Mouse (Mus musculus) embryonic facial prominence, embryonic 12.5 days (tissue): ENCODE measurements at regions not wholly inside any gene's neighbourhood (a gene's known extent, or its start where the extent isn't known, plus 50 kb on each side); places are given as distances from the start of the nearest gene placed in this dataset.
A peak's percentile ranks its signal among the peaks of the same experiment; 100 is the strongest.

ENCODE experiments used
- ATAC-seq: fragments of 200-750 bp; cut with Nextera tagmentation; 2 replicates; pipeline ENCODE4 v1.8.0; 2017; ENCODE audit not compliant: insufficient number of reproducible peaks, insufficient read depth, low FRiP score, low TSS enrichment
- H3K27ac ChIP-seq: fragments of 300-500 bp; sonication (generic); 2 replicates; pipeline ENCODE4 v1.5.1; 2016; ENCODE audit warnings: mild to moderate bottlenecking
- H3K27me3 ChIP-seq: fragments of 300-500 bp; sonication (generic); 2 replicates; pipeline ENCODE4 v1.6.1; 2016; ENCODE audit warnings: mild to moderate bottlenecking, moderate library complexity
- H3K36me3 ChIP-seq: fragments of 300-500 bp; sonication (generic); 2 replicates; pipeline ENCODE4 v1.6.1; 2016; ENCODE audit warnings: mild to moderate bottlenecking
- H3K4me1 ChIP-seq: fragments of 300-500 bp; sonication (generic); 2 replicates; pipeline ENCODE4 v1.6.1; 2016
- H3K4me2 ChIP-seq: fragments of 300-500 bp; sonication (generic); replicated peaks from 2 replicates; pipeline ENCODE4 v1.6.1; 2016; ENCODE audit warnings: mild to moderate bottlenecking, moderate library complexity
- H3K4me3 ChIP-seq: fragments of 300-500 bp; sonication (generic); 2 replicates; pipeline ENCODE4 v1.5.1; 2016; ENCODE audit warnings: mild to moderate bottlenecking
- H3K9ac ChIP-seq: fragments of 300-500 bp; sonication (generic); 2 replicates; pipeline ENCODE4 v1.6.1; 2016; ENCODE audit warnings: mild to moderate bottlenecking, moderate library complexity
- H3K9me3 ChIP-seq: fragments of 300-500 bp; sonication (generic); 2 replicates; pipeline ENCODE4 v1.6.1; 2016; ENCODE audit warnings: mild to moderate bottlenecking, moderate library complexity
- WGBS: fragments of 180-500 bp; shearing (Covaris S2); methylation state at CpG from one replicate; pipeline ENCODE4 v1.1.7; 2016; 5-methylcytosine and 5-hydroxymethylcytosine counted together

DNA sequence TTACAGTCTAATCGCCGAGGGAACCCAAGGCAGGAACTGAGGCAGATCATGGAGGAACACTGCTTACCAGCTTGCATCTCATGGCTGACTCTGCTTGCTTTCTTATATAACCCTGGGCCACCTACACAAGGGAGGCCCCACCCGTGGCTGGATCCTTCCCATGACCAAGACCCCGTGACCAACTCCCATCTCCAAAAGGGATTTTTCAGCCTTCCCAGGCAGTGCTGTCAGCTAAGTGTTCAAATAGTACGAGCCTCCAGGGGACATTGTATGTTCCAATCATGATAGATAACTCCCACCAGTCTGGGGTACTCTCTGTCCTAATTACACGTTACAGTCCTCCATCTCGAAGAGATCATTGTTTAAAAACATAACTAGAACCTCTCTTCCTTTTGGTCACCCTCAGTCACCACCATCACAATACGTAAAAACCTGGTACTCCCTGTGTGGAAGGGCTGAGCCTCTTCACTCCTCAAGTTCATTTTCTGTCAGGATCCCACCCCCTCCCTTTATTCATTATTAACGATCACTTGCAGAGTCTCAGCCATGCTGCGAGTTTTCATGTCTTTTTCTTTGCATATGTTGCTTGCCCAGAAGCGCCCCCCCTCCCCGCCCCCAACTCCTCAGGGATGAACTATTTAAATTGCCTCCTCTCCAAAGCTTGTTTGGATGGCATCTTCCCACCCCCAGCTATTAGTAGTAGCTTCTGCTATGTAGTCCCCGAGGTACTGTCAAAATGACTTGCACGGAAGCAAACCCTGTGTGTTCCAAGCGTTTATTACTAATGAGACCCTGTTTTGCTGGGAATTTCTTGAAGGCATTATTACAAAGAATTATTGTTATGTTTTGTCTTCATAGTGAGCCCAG lies 406.2 kb upstream of the Mmadhc start:
- no peaks in the 10 kb centered on the region for H3K9me3 ChIP-seq
- no peak overlapping the region for H3K9ac ChIP-seq
- H3K4me3 ChIP-seq, result no peak overlapping the region
- WGBS, result 74% methylated on average over 15 of the region's 15 CpGs
- no peak overlapping the region for H3K4me2 ChIP-seq
- ATAC-seq, result no peak
- H3K36me3 ChIP-seq, result no peaks in the 10 kb centered on the region
- no peaks in the 10 kb centered on the region for H3K27me3 ChIP-seq
- no peak overlapping the region for H3K27ac ChIP-seq
- H3K4me1 ChIP-seq, result peaks cover 21% of the 10 kb centered on the region

DNA sequence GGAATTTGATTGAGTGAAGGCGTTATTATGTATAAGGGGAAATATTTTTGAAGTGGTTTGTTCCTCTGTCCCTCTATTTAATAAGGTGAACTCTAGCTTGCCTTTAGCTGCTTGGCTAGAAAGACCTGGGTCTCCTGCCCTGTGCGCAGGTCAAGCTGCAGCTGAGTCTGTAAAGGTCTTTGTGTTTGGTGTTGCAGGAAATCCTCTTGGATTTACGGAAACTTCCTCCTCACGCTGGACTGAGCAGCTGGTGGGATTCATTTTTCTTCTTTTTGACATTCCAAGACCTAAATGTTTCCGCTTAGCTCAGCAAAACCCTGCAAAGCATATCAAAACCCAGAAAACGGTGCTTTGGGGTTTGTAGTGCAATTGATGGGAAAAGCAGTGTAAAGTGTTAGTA lies 402.2 kb upstream of the Mmadhc start:
- Histone ChIP-seq H3K27ac (0 out of 2 replicates have a peak overlapping the region, but pooled peaks have one; percentile 20), H3K27me3 (no peaks in the 10 kb centered on the region), H3K9me3 (no peaks in the 10 kb centered on the region), H3K36me3 (no peaks in the 10 kb centered on the region), H3K4me2 (no peak overlapping the region), H3K4me3 (no peak overlapping the region), H3K9ac (no peak overlapping the region), H3K4me1 (peaks cover 7% of the 10 kb centered on the region; the same call in 1 of the 2 replicates)
- no peak for ATAC-seq
- WGBS, result 58% methylated on average over 6 of the region's 6 CpGs

DNA sequence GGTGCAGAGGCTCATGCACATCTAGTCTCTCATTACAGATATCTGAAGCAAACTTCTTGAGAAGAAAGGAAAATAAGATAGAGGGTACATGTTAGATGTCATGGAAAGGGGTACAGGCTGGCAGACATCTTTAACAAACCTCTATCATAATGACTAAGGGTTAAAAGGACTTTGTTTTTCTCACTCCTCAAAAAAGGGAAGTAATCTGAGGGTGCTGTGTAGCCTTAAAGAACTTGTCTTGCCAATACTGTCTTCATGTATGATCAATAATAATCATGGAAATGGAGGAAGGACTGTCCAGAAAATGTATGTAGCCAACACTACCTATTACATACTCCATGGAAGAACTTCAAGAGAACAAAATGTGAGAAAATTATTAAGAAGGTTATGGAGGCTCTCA lies 400.0 kb upstream of the Mmadhc start:
- Histone ChIP-seq H3K27ac (no peak overlapping the region), H3K9ac (no peak overlapping the region), H3K4me1 (peaks cover 4% of the 10 kb centered on the region; the same call in 1 of the 2 replicates), H3K36me3 (no peaks in the 10 kb centered on the region), H3K9me3 (no peaks in the 10 kb centered on the region), H3K27me3 (no peaks in the 10 kb centered on the region), H3K4me3 (no peak overlapping the region), H3K4me2 (no peak overlapping the region)
- ATAC-seq, result no peak

- Histone ChIP-seq H3K27me3 (no peaks in the 10 kb centered on the region), H3K4me2 (no peak overlapping the region), H3K9ac (no peak overlapping the region), H3K9me3 (no peaks in the 10 kb centered on the region), H3K27ac (no peak overlapping the region), H3K36me3 (no peaks in the 10 kb centered on the region), H3K4me3 (no peak overlapping the region), H3K4me1 (peaks cover 2% of the 10 kb centered on the region; the same call in 1 of the 2 replicates)
- 77% methylated on average over 2 of the region's 2 CpGs for WGBS
- ATAC-seq, result peak; percentile 82; the same call in 1 of the 2 replicates
Measured at GRCm38 (mm10) chr2:50694849-50695248, 398.2 kb upstream of the Mmadhc start.

DNA sequence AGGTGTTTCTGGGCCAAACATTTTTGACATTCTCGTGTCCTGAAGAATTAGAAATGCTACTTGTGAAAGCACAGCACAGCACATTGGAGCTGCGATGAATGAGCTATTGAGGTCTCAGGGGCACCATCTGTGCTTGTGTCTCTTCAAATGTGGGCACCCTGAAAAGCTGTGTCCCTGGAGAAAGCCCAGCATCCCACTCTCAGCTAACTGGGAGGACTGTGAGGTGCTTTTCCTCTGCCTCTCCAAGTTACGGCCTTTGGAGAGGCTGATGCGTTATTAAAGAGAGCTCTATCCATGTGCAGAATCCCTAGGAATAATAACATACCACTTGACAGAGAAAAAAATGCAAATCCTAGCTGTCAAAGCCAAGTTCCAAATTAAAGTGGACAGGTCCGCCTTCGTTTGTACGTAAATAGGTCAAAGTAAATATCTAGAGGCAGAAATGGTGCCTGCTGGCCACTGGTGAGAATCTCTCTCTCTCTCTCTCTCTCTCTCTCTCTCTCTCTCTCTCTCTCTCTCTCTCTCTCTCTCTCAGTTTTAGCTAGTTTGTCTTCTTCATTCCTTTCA lies 397.3 kb upstream of the Mmadhc start:
- Histone ChIP-seq H3K9ac (no peak overlapping the region), H3K9me3 (no peaks in the 10 kb centered on the region), H3K4me2 (no peak overlapping the region), H3K4me1 (peaks cover 2% of the 10 kb centered on the region; the same call in 1 of the 2 replicates), H3K4me3 (no peak overlapping the region), H3K36me3 (no peaks in the 10 kb centered on the region), H3K27me3 (no peaks in the 10 kb centered on the region), H3K27ac (no peak overlapping the region)
- ATAC-seq, result no peak
- WGBS, result 55% methylated on average over 7 of the region's 7 CpGs

DNA sequence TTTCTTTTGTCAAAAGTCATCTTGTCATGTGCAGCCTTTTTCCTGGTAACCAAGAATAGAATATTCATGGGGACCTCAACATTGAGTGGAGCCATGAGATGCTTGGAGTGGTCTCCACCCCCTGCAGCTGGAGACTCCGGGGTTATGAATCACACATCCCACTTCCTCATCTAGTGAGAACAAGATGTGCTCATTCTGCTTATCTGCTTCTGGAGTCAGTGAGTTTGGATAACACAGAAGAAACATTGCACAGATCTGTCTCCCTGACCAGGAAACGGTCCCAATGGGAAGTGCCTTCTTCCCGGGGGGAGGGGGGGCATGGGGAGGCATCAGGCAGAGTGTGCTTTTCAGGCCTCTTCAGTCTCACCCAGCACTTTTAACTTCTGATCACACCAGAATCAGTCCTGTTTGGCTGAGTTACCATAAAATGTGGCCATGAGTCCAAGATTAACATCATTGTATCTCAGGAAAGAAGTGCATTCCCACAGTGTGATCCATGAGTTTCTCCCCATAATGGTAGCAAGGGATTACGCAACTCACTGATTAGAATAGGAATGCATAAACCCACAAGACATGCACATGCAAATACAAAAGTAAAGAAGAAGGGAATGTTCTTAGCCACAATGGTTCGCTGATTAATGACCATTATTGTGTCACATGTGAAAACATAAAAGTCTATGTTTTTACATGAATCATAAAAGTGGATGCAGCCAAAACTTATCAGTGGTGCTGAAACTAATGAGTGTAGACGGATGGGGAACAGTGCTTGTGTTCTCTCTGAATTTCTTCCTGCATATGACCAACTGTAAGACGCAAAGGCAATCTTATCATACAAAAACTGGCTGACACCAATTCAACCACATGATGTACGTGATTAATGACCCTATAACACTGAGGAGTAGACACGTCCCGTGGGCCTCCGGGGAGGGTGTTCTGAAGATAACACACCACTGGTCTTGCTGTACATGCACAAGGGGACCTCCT lies 393.8 kb upstream of the Mmadhc start:
- Histone ChIP-seq H3K27me3 (no peaks in the 10 kb centered on the region), H3K4me2 (no peak overlapping the region), H3K4me3 (no peak overlapping the region), H3K9me3 (no peaks in the 10 kb centered on the region), H3K9ac (no peak overlapping the region), H3K36me3 (no peaks in the 10 kb centered on the region), H3K4me1 (peaks cover 7% of the 10 kb centered on the region; the same call in 1 of the 2 replicates), H3K27ac (no peak overlapping the region)
- WGBS, result 86% methylated on average over 11 of the region's 11 CpGs
- no peak for ATAC-seq

DNA sequence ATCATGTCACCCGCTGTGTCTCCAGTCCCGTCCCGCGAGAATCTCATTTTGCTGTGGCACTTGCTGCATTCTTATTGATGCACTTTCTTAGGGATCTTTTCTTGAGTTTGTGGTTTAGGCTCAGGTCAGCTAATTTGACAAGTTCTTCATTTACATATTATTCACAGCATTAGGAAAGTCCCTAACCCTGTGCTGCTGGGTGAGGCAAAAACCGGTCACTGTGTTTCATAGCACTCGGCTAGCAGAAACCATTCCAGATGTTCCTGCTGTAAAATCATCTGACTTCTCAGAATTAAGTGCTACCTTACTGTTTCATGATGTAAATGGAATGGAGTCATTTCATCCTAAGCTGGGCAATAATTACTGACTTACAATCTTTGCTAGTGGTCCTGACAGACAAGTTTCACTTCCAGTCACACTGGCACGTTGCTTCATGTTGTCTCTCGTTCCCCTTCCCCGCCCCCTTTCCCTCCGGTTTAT lies 391.1 kb upstream of the Mmadhc start:
- no peak overlapping the region for H3K4me2 ChIP-seq
- H3K27ac ChIP-seq, result no peak overlapping the region
- WGBS, result 63% methylated on average over 10 of the region's 10 CpGs
- no peak overlapping the region for H3K4me3 ChIP-seq
- H3K27me3 ChIP-seq, result no peaks in the 10 kb centered on the region
- no peak for ATAC-seq
- H3K36me3 ChIP-seq, result no peaks in the 10 kb centered on the region
- H3K9me3 ChIP-seq, result no peaks in the 10 kb centered on the region
- 0 out of 2 replicates have a peak, but pooled peaks cover 5% of the 10 kb centered on the region for H3K4me1 ChIP-seq
- H3K9ac ChIP-seq, result no peak overlapping the region

GRCm38 (mm10) chr2:50687222-50687621 lies 390.6 kb upstream of the Mmadhc start:
- Histone ChIP-seq H3K4me3 (no peak overlapping the region), H3K27ac (no peak overlapping the region), H3K4me2 (no peak overlapping the region), H3K9ac (no peak overlapping the region), H3K36me3 (no peaks in the 10 kb centered on the region), H3K27me3 (no peaks in the 10 kb centered on the region), H3K4me1 (0 out of 2 replicates have a peak, but pooled peaks cover 5% of the 10 kb centered on the region), H3K9me3 (no peaks in the 10 kb centered on the region)
- ATAC-seq, result 0 out of 2 replicates have a peak, but pooled peaks have one; percentile 35
- WGBS, result 28% methylated on average over 5 of the region's 5 CpGs

DNA sequence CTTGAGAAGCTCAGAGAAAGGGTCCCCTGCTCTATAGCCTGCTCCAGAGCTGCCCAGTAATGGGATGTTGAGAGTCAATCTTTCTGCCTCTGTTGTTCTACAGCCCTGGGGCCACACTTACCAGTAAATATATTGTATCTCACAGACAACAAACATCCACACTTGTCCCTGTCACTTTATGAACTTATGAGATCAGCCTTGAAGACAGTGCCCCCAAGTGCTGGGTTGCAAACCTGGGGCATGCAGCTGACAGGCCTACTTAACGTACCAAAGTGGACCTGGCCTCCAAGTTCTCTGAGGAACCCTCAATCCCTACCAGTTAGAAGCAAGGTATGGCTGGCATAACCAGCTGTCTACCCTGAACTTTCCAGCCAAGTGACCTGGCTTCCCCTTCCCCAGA lies 380.9 kb upstream of the Mmadhc start:
- no peak overlapping the region for H3K4me3 ChIP-seq
- no peaks in the 10 kb centered on the region for H3K4me1 ChIP-seq
- no peak overlapping the region for H3K4me2 ChIP-seq
- 84% methylated on average over 1 of the region's 1 CpGs for WGBS
- H3K9ac ChIP-seq, result no peak overlapping the region
- no peaks in the 10 kb centered on the region for H3K36me3 ChIP-seq
- no peak for ATAC-seq
- no peak overlapping the region for H3K27ac ChIP-seq
- H3K27me3 ChIP-seq, result no peaks in the 10 kb centered on the region
- no peaks in the 10 kb centered on the region for H3K9me3 ChIP-seq

GRCm38 (mm10) chr2:50675736-50676550 lies 379.3 kb upstream of the Mmadhc start:
- no peak overlapping the region for H3K4me3 ChIP-seq
- H3K27me3 ChIP-seq, result no peaks in the 10 kb centered on the region
- no peaks in the 10 kb centered on the region for H3K9me3 ChIP-seq
- H3K4me1 ChIP-seq, result no peaks in the 10 kb centered on the region
- H3K36me3 ChIP-seq, result no peaks in the 10 kb centered on the region
- no peak for ATAC-seq
- 83% methylated on average over 7 of the region's 7 CpGs for WGBS
- H3K4me2 ChIP-seq, result no peak overlapping the region
- no peak overlapping the region for H3K27ac ChIP-seq
- no peak overlapping the region for H3K9ac ChIP-seq

- H3K9me3 ChIP-seq, result no peaks in the 10 kb centered on the region
- no peaks in the 10 kb centered on the region for H3K36me3 ChIP-seq
- H3K4me2 ChIP-seq, result no peak overlapping the region
- ATAC-seq, result no peak
- WGBS, result 83% methylated on average over 3 of the region's 3 CpGs
- no peak overlapping the region for H3K4me3 ChIP-seq
- H3K27ac ChIP-seq, result no peak overlapping the region
- no peaks in the 10 kb centered on the region for H3K27me3 ChIP-seq
- H3K4me1 ChIP-seq, result no peaks in the 10 kb centered on the region
- no peak overlapping the region for H3K9ac ChIP-seq
Measured at GRCm38 (mm10) chr2:50674856-50675175, 378.2 kb upstream of the Mmadhc start.
